Mouse (Mus musculus) heart, postnatal 25 days (tissue): ENCODE results near the gene Olfr1281. TPM values are rescaled to one million over a fixed set of nuclear protein-coding genes. Genes with fewer than 3 reads are reported as not detected.
"Not testable (repeated sequence)": the region's sequence is repeated elsewhere in the genome, so short reads cannot be mapped to it uniquely, and the experiment has no call there.

ENCODE experiments used
- DNase-seq: peaks from one replicate; pipeline ENCODE4 v3.0.0; 2022; ENCODE audit warnings: low spot score
- intact Hi-C: fragments of 180-260 bp; cut with DNase I; formaldehyde crosslinking; loops from one replicate; pipeline ENCODE4 v1.15.1; 2025
- total RNA-seq, 2 experiments: library from RNA; stranded (reverse); gene quantifications; 2 replicates each; pipeline ENCODE4 v1.2.3; 2021

Olfr1281 gene
- not detected for total RNA-seq

- intact Hi-C loops, result no loop called here
- DNase-seq, result no peak
Measured at GRCm38 (mm10) chr2:111326220-111326619, at the start of gene Olfr1281. Gene Olfr1281, plus strand, starts transcription at chr2:111326520.

GRCm38 (mm10) chr2:111289836-111290235 lies 36.5 kb upstream of the Olfr1281 start, which contains the start of gene Olfr1278:
Gene Olfr1278, plus strand, starts transcription at chr2:111290136.
- intact Hi-C loops, result no loop called here
- DNase-seq, result no peak

- intact Hi-C loops, result no loop called here
- no peak for DNase-seq
Measured at GRCm38 (mm10) chr2:111298541-111298940, 27.8 kb upstream of the Olfr1281 start.

GRCm38 (mm10) chr2:111300374-111300773 lies 25.9 kb upstream of the Olfr1281 start, which contains the start of gene Olfr1279:
Gene Olfr1279, plus strand, starts transcription at chr2:111300635.
- intact Hi-C loops, result no loop called here
- no peak for DNase-seq

- intact Hi-C loops, result no loop called here
- no peak for DNase-seq
Measured at GRCm38 (mm10) chr2:111313717-111314116, 12.6 kb upstream of the Olfr1281 start, which contains the start of gene Olfr1280. Gene Olfr1280, plus strand, starts transcription at chr2:111314017.

GRCm38 (mm10) chr2:111333721-111334120 lies 7.4 kb downstream of the Olfr1281 start:
- DNase-seq, intact Hi-C loops: not testable (repeated sequence)

- intact Hi-C loops, result no loop called here
- DNase-seq, result no peak
Measured at GRCm38 (mm10) chr2:111335976-111336375, 9.7 kb downstream of the Olfr1281 start, which contains the start of gene Olfr1282. Gene Olfr1282, minus strand, starts transcription at chr2:111336076.

- no peak for DNase-seq
- intact Hi-C loops, result no loop called here
Measured at GRCm38 (mm10) chr2:111366490-111366889, 40.2 kb downstream of the Olfr1281 start, which contains the start of gene Olfr1283. Gene Olfr1283, plus strand, starts transcription at chr2:111366790.

GRCm38 (mm10) chr2:111375222-111375621 lies 48.9 kb downstream of the Olfr1281 start, which contains the start of gene Olfr1284:
Gene Olfr1284, plus strand, starts transcription at chr2:111375522.
- intact Hi-C loops, result no loop called here
- no peak for DNase-seq

Other genes starting within 250 kb of the Olfr1281 start
- gene Gm13941, start 220.5 kb upstream of the Olfr1281 start, total RNA-seq, result not detected
- not detected for gene Gm15130, start 173.6 kb upstream of the Olfr1281 start, total RNA-seq
- gene 4930430A15Rik, start 96.9 kb upstream of the Olfr1281 start, total RNA-seq, result not detected
- not detected for gene Olfr1275, start 91.2 kb upstream of the Olfr1281 start, total RNA-seq
- gene Olfr1276, start 72.0 kb upstream of the Olfr1281 start, total RNA-seq, result not detected
- gene Olfr1277, start 52.4 kb upstream of the Olfr1281 start, total RNA-seq, result not detected
- not detected for gene Olfr1278, start 36.4 kb upstream of the Olfr1281 start, total RNA-seq
- gene Olfr1279, start 25.9 kb upstream of the Olfr1281 start, total RNA-seq, result not detected
- not detected for gene Olfr1280, start 12.5 kb upstream of the Olfr1281 start, total RNA-seq
- not detected for gene Olfr1282, start 9.6 kb downstream of the Olfr1281 start, total RNA-seq
- gene Olfr1283, start 40.3 kb downstream of the Olfr1281 start, total RNA-seq, result not detected
- gene Olfr1284, start 49.0 kb downstream of the Olfr1281 start, total RNA-seq, result not detected
- gene Olfr1286, start 96.6 kb downstream of the Olfr1281 start, total RNA-seq, result not detected
- not detected for gene Olfr1287, start 122.6 kb downstream of the Olfr1281 start, total RNA-seq
- gene Olfr1288, start 147.6 kb downstream of the Olfr1281 start, total RNA-seq, result not detected
- not detected for gene Olfr1289, start 154.3 kb downstream of the Olfr1281 start, total RNA-seq
- gene Olfr1290, start 167.3 kb downstream of the Olfr1281 start, total RNA-seq, result not detected
- gene Olfr1291-ps1, start 170.7 kb downstream of the Olfr1281 start, total RNA-seq, result not detected
- not detected for gene Olfr1293-ps, start 198.7 kb downstream of the Olfr1281 start, total RNA-seq
- not detected for gene Olfr1294, start 213.8 kb downstream of the Olfr1281 start, total RNA-seq
- gene Olfr1295, start 243.2 kb downstream of the Olfr1281 start, total RNA-seq, result not detected